Mouse (Mus musculus) G1E (cell line): ENCODE measurements at regions not wholly inside any gene's neighbourhood (a gene's known extent, or its start where the extent isn't known, plus 50 kb on each side); places are given as distances from the start of the nearest gene placed in this dataset.
A peak's percentile ranks its signal among the peaks of the same experiment; 100 is the strongest.

Source experiments
- ATAC-seq: 2 replicates; pipeline ENCODE4 v1.8.0; 2016; ENCODE audit warnings: mild to moderate bottlenecking; ENCODE audit not compliant: insufficient number of reproducible peaks, poor library complexity, low FRiP score, severe bottlenecking; ENCODE audit errors: extremely low read depth
- DNase-seq: peaks from one replicate; pipeline ENCODE4 v3.0.0; 2012; ENCODE audit warnings: low spot score
- H3K27me3 ChIP-seq: 2 replicates; pipeline ENCODE4 v1.6.1; 2012; ENCODE audit warnings: mild to moderate bottlenecking, low read length, inconsistent platforms; ENCODE audit not compliant: insufficient read depth
- H3K36me3 ChIP-seq: replicated peaks from 2 replicates; pipeline ENCODE3; 2012; ENCODE audit warnings: mild to moderate bottlenecking, inconsistent platforms
- H3K4me1 ChIP-seq: 2 replicates; pipeline ENCODE4 v1.6.1; 2012; ENCODE audit warnings: low read depth, low read length, inconsistent platforms, mixed read lengths; ENCODE audit not compliant: insufficient read depth
- H3K4me3 ChIP-seq: 2 replicates; pipeline ENCODE4 v1.5.1; 2012; ENCODE audit warnings: low read depth, mild to moderate bottlenecking, inconsistent platforms, low read length, moderate library complexity, mixed read lengths
- H3K9me3 ChIP-seq: replicated peaks from 2 replicates; pipeline ENCODE4 v1.6.1; 2012; ENCODE audit warnings: inconsistent platforms
- CTCF ChIP-seq: IDR thresholded peaks from 2 replicates; pipeline ENCODE4 v1.5.1; 2012; ENCODE audit warnings: low read depth, low read length, inconsistent platforms, mixed read lengths
- GATA1 ChIP-seq: IDR thresholded peaks from 2 replicates; pipeline ENCODE4 v1.6.1; 2012; ENCODE audit warnings: borderline replicate concordance, low read length, inconsistent platforms, mixed read lengths
- GATA2 ChIP-seq: IDR thresholded peaks from 2 replicates; pipeline ENCODE4 v1.6.1; 2012; ENCODE audit warnings: low read depth, low read length, inconsistent platforms, borderline replicate concordance
- POLR2AphosphoS5 ChIP-seq: IDR thresholded peaks from 2 replicates; pipeline ENCODE4 v1.6.1; 2012; ENCODE audit warnings: low read depth, low read length, inconsistent platforms; ENCODE audit not compliant: insufficient replicate concordance
- TAL1 ChIP-seq: conservative IDR thresholded peaks from 2 replicates; pipeline ENCODE4 v1.6.1; 2012; ENCODE audit warnings: low read depth, low read length, inconsistent platforms, mixed read lengths

DNA sequence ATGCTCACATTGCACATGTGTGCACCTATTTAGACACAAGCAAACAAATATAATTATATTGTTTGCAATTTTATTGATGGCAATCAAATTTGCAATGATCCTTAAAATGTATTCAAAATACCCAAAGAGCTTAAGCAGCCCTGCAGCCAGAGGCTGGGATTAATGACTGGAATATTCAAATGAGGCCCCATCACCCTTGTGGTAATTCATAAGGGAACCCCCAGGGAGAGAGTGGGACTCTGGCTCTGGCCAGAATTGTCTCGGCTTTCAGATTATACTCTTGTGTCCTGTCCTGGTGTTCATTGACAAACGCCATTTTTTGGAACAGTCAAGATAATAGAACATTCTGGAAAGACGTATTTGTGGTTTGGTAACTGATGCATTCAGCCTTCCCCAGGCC is 133.5 kb downstream of the Vrk1 start:
- Histone ChIP-seq H3K27me3 (no peaks in the 10 kb centered on the region), H3K36me3 (no peaks in the 10 kb centered on the region), H3K4me3 (no peak overlapping the region), H3K4me1 (no peaks in the 10 kb centered on the region), H3K9me3 (peaks cover 80% of the 10 kb centered on the region)
- no peak for DNase-seq
- TF ChIP-seq TAL1, result no peak
- no peak for TF ChIP-seq GATA1
- no peak for TF ChIP-seq CTCF
- no peak for TF ChIP-seq POLR2AphosphoS5
- no peak for ATAC-seq

- peaks cover 66% of the 10 kb centered on the region for H3K9me3 ChIP-seq
- H3K4me1 ChIP-seq, result no peaks in the 10 kb centered on the region
- TF ChIP-seq TAL1 (no peak), CTCF (no peak), GATA1 (no peak), GATA2 (no peak), POLR2AphosphoS5 (no peak)
- H3K4me3 ChIP-seq, result no peak overlapping the region
- ATAC-seq, result no peak
- no peaks in the 10 kb centered on the region for H3K27me3 ChIP-seq
- DNase-seq, result no peak
- H3K36me3 ChIP-seq, result no peaks in the 10 kb centered on the region
Observed at GRCm38 (mm10) chr12:106156837-106157236, 146.8 kb downstream of the Vrk1 start.

DNA sequence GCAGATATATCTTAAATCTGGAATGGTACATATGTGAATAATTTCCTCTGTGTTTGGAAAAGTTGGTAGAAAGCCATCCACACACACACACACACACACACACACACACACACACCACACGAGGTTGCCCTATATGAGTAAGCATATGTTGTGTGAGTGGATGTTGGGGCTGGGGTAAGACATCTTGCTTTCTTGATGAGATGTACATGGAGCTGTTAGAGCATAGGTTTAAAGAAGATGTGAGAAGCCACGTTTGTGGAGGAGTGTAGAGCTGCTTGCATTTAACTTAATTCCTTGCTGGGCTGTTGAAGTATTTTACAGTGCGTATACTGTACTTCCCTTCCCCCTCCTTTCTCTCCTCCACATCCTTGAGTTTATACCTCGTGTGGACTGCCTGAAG is 147.8 kb downstream of the Vrk1 start:
- DNase-seq, result no peak
- no peak for ATAC-seq
- H3K27me3 ChIP-seq, result no peaks in the 10 kb centered on the region
- H3K4me3 ChIP-seq, result no peak overlapping the region
- H3K4me1 ChIP-seq, result no peaks in the 10 kb centered on the region
- H3K36me3 ChIP-seq, result no peaks in the 10 kb centered on the region
- TF ChIP-seq TAL1 (no peak), GATA2 (no peak), GATA1 (no peak), CTCF (no peak), POLR2AphosphoS5 (no peak)
- H3K9me3 ChIP-seq, result peaks cover 70% of the 10 kb centered on the region

GRCm38 (mm10) chr12:106158620-106159019 is 148.6 kb downstream of the Vrk1 start:
- Histone ChIP-seq H3K27me3 (no peaks in the 10 kb centered on the region), H3K36me3 (no peaks in the 10 kb centered on the region), H3K4me3 (no peak overlapping the region), H3K4me1 (no peaks in the 10 kb centered on the region), H3K9me3 (peaks cover 72% of the 10 kb centered on the region)
- DNase-seq, result no peak
- no peak for ATAC-seq
- TF ChIP-seq CTCF (no peak), GATA1 (no peak), GATA2 (no peak), POLR2AphosphoS5 (no peak), TAL1 (no peak)

- TF ChIP-seq GATA1 (no peak), POLR2AphosphoS5 (no peak), CTCF (no peak), GATA2 (no peak), TAL1 (no peak)
- H3K36me3 ChIP-seq, result no peaks in the 10 kb centered on the region
- H3K9me3 ChIP-seq, result peaks cover 81% of the 10 kb centered on the region
- DNase-seq (no peak), ATAC-seq (no peak)
- no peak overlapping the region for H3K4me3 ChIP-seq
- no peaks in the 10 kb centered on the region for H3K27me3 ChIP-seq
- no peaks in the 10 kb centered on the region for H3K4me1 ChIP-seq
Observed at GRCm38 (mm10) chr12:106171301-106171700, 161.3 kb downstream of the Vrk1 start.

GRCm38 (mm10) chr12:106173211-106173610 is 163.2 kb downstream of the Vrk1 start:
- Histone ChIP-seq H3K4me3 (peak overlapping the region; percentile 22; the same call in 1 of the 2 replicates), H3K27me3 (no peaks in the 10 kb centered on the region), H3K4me1 (no peaks in the 10 kb centered on the region), H3K36me3 (no peaks in the 10 kb centered on the region), H3K9me3 (peaks cover 84% of the 10 kb centered on the region)
- ATAC-seq (no peak), DNase-seq (no peak)
- TF ChIP-seq GATA2 (no peak), GATA1 (no peak), CTCF (no peak), TAL1 (no peak), POLR2AphosphoS5 (no peak)
